Mouse (Mus musculus) forebrain, postnatal 0 days (tissue): ENCODE data around the gene Arid1b. TPM values are rescaled to one million over a fixed set of nuclear protein-coding genes. Genes with fewer than 3 reads are reported as not detected.

ENCODE experiments used
- ATAC-seq: fragments of 200-750 bp; cut with Nextera tagmentation; 2 replicates; pipeline ENCODE4 v1.8.0; 2017; ENCODE audit warnings: mild to moderate bottlenecking, moderate library complexity
- DNase-seq: peaks from one replicate; pipeline ENCODE4 v3.0.0-alpha.2; 2015
- H3K27ac ChIP-seq: fragments of 300-500 bp; sonication (generic); 2 replicates; pipeline ENCODE4 v1.5.1; 2014; ENCODE audit warnings: low read depth, mild to moderate bottlenecking, antibody characterized with exemption, low read length, moderate library complexity, mixed read lengths
- H3K27me3 ChIP-seq: fragments of 300-500 bp; sonication (generic); 2 replicates; pipeline ENCODE4 v1.6.1; 2014; ENCODE audit warnings: mild to moderate bottlenecking, low read length, mixed read lengths; ENCODE audit not compliant: insufficient read depth
- H3K36me3 ChIP-seq: fragments of 300-500 bp; sonication (generic); 2 replicates; pipeline ENCODE4 v1.6.1; 2014; ENCODE audit warnings: mild to moderate bottlenecking, moderate library complexity; ENCODE audit not compliant: insufficient read depth
- H3K4me1 ChIP-seq: fragments of 300-500 bp; sonication (generic); 2 replicates; pipeline ENCODE4 v1.6.1; 2014; ENCODE audit warnings: antibody characterized with exemption; ENCODE audit not compliant: insufficient read depth
- H3K4me2 ChIP-seq: fragments of 300-500 bp; sonication (generic); 2 replicates; pipeline ENCODE4 v1.6.1; 2014; ENCODE audit warnings: low read depth, mild to moderate bottlenecking, moderate library complexity
- H3K4me3 ChIP-seq: fragments of 300-500 bp; sonication (generic); 2 replicates; pipeline ENCODE4 v1.5.1; 2014; ENCODE audit warnings: low read depth, low read length, mixed read lengths
- H3K9ac ChIP-seq: fragments of 300-500 bp; sonication (generic); 2 replicates; pipeline ENCODE4 v1.6.1; 2014; ENCODE audit warnings: mild to moderate bottlenecking
- H3K9me3 ChIP-seq: fragments of 300-500 bp; sonication (generic); 2 replicates; pipeline ENCODE4 v1.6.1; 2016; ENCODE audit warnings: low read length
- CTCF ChIP-seq: sonication (generic); IDR thresholded peaks from 2 replicates; pipeline ENCODE4 v1.5.1; 2016; ENCODE audit warnings: antibody characterized with exemption, control low read depth, low read depth
- WGBS: fragments of 180-500 bp; shearing (Covaris S2); extraction: QIAGEN DNeasy Blood & Tissue Kit; methylation state at CpG from one replicate; pipeline ENCODE4 v1.1.7; 2014; 5-methylcytosine and 5-hydroxymethylcytosine counted together
- polyA plus RNA-seq: library from polyadenylated mRNA; unstranded; fragments of >200 nt; fragmentation: Nextera tagmentation; extraction: Ambion mirVana; gene quantifications from 2 replicates; pipeline ENCODE4 v1.2.1, GENCODE M21; 2015
- total RNA-seq: library from RNA; depleted of rRNA; stranded (reverse); fragments of >200 nt; gene quantifications from 2 replicates; pipeline ENCODE4 v1.2.3, GENCODE M21; 2014

Arid1b gene
- total and polyA plus RNA-seq, 2 experiments from 2014 or later, result 10.5 to 51.6 TPM

- WGBS, result 39% methylated on average over 4 of the region's 4 CpGs
Observed at GRCm38 (mm10) chr17:5067264-5067663, 73.1 kb downstream of the Arid1b start.

GRCm38 (mm10) chr17:5070399-5070798 lies 76.3 kb downstream of the Arid1b start:
- Histone ChIP-seq H3K27me3 (no peaks in the 10 kb centered on the region), H3K4me2 (no peak overlapping the region), H3K4me3 (no peak overlapping the region), H3K27ac (no peak overlapping the region), H3K9me3 (no peaks in the 10 kb centered on the region), H3K9ac (no peak overlapping the region), H3K4me1 (peaks cover 8% of the 10 kb centered on the region; the same call in 1 of the 2 replicates), H3K36me3 (no peaks in the 10 kb centered on the region)
- ATAC-seq, result no peak
- DNase-seq, result no peak
- WGBS, result 93% methylated on average over 3 of the region's 3 CpGs
- no peak for TF ChIP-seq CTCF

More at GRCm38 (mm10) chr17:5067264-5067663, 73.1 kb downstream of the Arid1b start:
- 0 out of 2 replicates have a peak overlapping the region, but pooled peaks have one; percentile 15 for H3K27ac ChIP-seq
- no peak overlapping the region for H3K9ac ChIP-seq
- ATAC-seq (peak; percentile 75), DNase-seq (no peak)
- no peak overlapping the region for H3K4me2 ChIP-seq
- H3K4me3 ChIP-seq, result no peak overlapping the region
- H3K36me3 ChIP-seq, result no peaks in the 10 kb centered on the region
- TF ChIP-seq CTCF, result peak; percentile 9; the same call in 1 of the 2 replicates
- H3K27me3 ChIP-seq, result no peaks in the 10 kb centered on the region
- H3K9me3 ChIP-seq, result no peaks in the 10 kb centered on the region
- peaks cover 8% of the 10 kb centered on the region; the same call in 1 of the 2 replicates for H3K4me1 ChIP-seq

- no peak for ATAC-seq
- TF ChIP-seq CTCF, result no peak
Observed at GRCm38 (mm10) chr17:5072539-5072938, 78.4 kb downstream of the Arid1b start.

GRCm38 (mm10) chr17:5074752-5075506 lies 80.8 kb downstream of the Arid1b start:
- Histone ChIP-seq H3K4me3 (no peak overlapping the region), H3K27me3 (no peaks in the 10 kb centered on the region), H3K9ac (no peak overlapping the region), H3K4me1 (0 out of 2 replicates have a peak, but pooled peaks cover 5% of the 10 kb centered on the region), H3K27ac (no peak overlapping the region), H3K36me3 (no peaks in the 10 kb centered on the region), H3K9me3 (no peaks in the 10 kb centered on the region), H3K4me2 (no peak overlapping the region)
- TF ChIP-seq CTCF, result no peak
- 89% methylated on average over 7 of the region's 7 CpGs for WGBS
- DNase-seq, result no peak
- ATAC-seq, result no peak

More at GRCm38 (mm10) chr17:5072539-5072938, 78.4 kb downstream of the Arid1b start:
- Histone ChIP-seq H3K27ac (no peak overlapping the region), H3K36me3 (no peaks in the 10 kb centered on the region), H3K4me3 (no peak overlapping the region), H3K4me2 (no peak overlapping the region), H3K27me3 (no peaks in the 10 kb centered on the region), H3K4me1 (0 out of 2 replicates have a peak, but pooled peaks cover 5% of the 10 kb centered on the region), H3K9ac (no peak overlapping the region), H3K9me3 (no peaks in the 10 kb centered on the region)
- DNase-seq, result no peak
- WGBS, result 83% methylated on average over 4 of the region's 4 CpGs

GRCm38 (mm10) chr17:5077996-5078395 lies 83.9 kb downstream of the Arid1b start:
- TF ChIP-seq CTCF, result no peak
- Histone ChIP-seq H3K9me3 (no peaks in the 10 kb centered on the region), H3K27ac (no peak overlapping the region), H3K36me3 (no peaks in the 10 kb centered on the region), H3K4me1 (0 out of 2 replicates have a peak, but pooled peaks cover 15% of the 10 kb centered on the region), H3K4me2 (no peak overlapping the region), H3K27me3 (no peaks in the 10 kb centered on the region), H3K4me3 (no peak overlapping the region), H3K9ac (no peak overlapping the region)
- DNase-seq (no peak), ATAC-seq (no peak)
- 71% methylated on average over 9 of the region's 9 CpGs for WGBS

- Histone ChIP-seq H3K4me3 (no peak overlapping the region), H3K9ac (no peak overlapping the region), H3K36me3 (no peaks in the 10 kb centered on the region), H3K27ac (no peak overlapping the region), H3K4me2 (no peak overlapping the region), H3K4me1 (peaks cover 19% of the 10 kb centered on the region), H3K9me3 (no peaks in the 10 kb centered on the region), H3K27me3 (no peaks in the 10 kb centered on the region)
- ATAC-seq (no peak), DNase-seq (no peak)
- no peak for TF ChIP-seq CTCF
- 55% methylated on average over 5 of the region's 5 CpGs for WGBS
Observed at GRCm38 (mm10) chr17:5078576-5078975, 84.4 kb downstream of the Arid1b start.

GRCm38 (mm10) chr17:5080884-5081419 lies 86.8 kb downstream of the Arid1b start:
- no peak for DNase-seq
- Histone ChIP-seq H3K36me3 (no peaks in the 10 kb centered on the region), H3K4me1 (peaks cover 32% of the 10 kb centered on the region), H3K4me2 (no peak overlapping the region), H3K9me3 (no peaks in the 10 kb centered on the region), H3K9ac (no peak overlapping the region), H3K4me3 (no peak overlapping the region), H3K27me3 (no peaks in the 10 kb centered on the region), H3K27ac (no peak overlapping the region)
- no peak for ATAC-seq
- 58% methylated on average over 12 of the region's 12 CpGs for WGBS
- no peak for TF ChIP-seq CTCF
